Mouse (Mus musculus) CD4-positive, CD25-positive, alpha-beta regulatory T cell, adult 2 months (primary cell): Measurements from ENCODE around the gene Slc23a4.

Experiments used
- DNase-seq: peaks from one replicate; pipeline ENCODE4 v3.0.0-alpha.2; 2012; ENCODE audit warnings: low read depth, low spot score

The Slc23a4 gene

DNA sequence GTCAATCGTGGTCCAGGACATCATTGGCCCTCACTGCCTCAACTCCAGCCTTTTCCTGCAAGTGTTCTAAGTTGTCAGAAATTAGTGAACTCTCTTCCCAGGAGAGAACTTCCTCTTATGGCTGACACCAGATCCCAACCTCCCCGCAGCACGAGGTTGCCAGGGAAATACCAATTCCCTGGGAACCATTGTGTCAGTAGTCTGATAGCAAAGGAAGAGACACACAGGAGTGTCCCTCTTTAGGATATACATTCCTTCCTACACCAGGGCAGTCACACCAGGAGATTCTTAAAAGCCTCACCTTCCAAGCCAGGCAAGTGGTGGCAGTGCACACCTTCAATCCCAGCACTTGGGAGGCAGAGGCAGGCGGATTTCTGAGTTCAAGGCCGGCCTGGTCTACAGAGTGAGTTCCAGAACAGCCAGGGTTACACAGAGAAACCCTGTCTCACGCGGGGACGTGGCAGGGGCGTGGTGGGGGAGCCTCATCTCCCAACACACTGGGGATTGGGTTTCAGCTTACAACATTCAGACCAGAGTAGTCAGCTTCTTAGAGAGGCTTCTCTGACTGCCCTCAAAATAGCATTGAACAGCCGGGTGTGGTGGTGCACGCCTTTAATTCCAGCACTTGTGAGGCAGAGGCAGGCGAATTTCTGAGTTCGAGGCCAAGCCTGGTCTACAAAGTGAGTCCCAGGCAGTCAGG lies 74.7 kb downstream of the Slc23a4 start:
- DNase-seq: no peak

DNA sequence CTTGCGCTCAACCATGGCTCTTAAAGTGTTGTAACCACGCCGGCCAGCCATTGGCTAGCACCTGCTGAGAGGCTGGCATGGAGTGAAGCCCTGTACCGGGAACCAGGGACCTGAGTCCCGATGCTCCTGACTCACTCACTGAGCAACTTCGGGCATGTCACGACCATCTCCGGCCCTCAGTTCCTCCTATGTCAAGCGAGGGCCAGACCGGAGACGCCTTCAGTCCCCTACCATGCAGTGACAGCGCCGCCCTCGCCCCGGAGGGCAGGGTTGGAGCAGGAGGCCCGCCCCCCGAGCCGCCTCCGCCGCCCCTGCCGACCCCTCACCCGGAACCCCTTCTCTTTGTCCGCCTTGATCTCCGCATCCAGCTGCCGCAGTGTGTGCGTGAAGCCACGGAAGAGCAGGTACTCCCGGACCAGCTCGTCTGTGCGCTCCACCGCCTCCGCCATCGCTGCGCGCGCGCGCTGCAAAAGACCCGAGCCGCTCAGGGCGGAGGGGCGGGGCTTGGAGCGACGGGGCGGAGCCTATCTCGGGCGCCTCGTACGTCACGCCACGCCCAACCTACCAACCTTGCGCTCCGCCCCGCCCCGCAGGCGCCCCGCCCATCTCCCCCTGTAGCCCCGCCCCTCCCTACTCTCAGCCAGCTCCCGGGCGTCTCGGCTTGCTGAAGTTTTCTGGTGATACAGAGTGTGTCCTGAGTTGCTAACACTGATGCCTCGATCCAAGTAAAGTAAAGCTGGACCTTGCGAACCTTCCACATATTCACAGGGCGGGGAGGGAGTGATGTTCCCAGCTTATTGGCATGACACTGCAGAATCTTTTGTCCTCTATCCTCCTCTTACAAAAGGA lies 77.6 kb downstream of the Slc23a4 start, which contains the start of gene Wdr91:
TSS of gene Wdr91 (minus strand) at position 506 of the 849 bp plus-strand sequence.
- DNase-seq: peak; percentile 98

DNA sequence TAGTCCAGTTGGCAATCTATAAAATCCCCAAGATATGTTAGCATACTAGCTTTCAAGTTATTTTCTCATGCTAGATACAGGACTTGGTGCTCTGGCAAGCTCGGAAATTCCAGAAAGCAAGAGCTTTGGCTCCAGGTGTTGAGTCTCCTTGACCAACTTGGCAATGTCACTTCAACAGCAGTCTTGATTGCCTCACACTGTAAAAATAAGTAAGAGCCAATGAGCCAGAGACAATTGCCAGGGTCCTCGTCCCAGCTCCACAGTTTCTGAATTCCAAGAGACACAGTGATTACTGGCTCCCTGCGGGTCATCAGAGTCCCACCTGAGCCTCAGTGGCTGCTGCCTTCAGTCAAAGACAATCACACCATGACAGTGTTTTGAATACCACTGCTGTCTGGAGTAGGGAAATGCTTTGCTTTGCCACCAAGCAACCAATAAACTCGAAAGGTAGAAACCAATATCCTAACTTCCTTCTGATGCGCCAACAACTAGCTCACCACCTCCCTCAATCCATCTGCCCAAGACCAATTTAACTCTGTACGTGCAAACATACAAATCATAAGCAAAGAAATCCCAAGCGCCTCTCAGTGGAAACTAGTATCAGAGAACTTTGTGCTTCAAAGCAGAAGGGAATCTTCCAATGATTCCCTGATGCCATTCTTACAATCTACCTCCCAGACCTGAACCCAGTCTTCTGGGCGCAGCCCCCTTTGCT lies 78.4 kb downstream of the Slc23a4 start:
- no peak for DNase-seq

DNA sequence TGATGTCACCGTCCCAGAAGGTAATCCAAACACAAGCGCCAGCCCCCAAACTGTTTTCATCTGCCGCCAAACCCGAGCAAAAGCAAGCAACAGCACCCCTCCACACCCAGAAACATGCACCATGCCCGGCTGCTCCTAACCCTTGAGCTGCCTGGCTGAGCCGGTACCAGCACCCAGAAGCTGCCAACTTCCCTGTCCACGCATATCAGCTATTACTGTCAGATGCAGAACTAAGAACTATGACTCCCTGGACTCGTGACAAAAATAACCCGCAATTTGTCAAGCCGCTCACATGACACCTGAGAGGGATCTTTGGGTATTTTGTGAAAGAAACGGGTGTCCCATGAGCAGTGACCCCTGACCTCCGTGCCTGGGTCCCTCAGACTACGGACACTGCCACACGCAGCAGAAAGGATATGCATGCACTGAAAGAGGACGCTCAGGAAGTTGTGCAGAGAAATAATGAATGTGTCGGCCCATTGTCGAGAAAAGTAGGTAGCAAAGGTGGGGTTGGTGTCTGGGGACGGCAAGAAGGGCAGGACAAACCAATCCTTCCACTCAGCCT lies 80.4 kb downstream of the Slc23a4 start:
- DNase-seq: no peak

DNA sequence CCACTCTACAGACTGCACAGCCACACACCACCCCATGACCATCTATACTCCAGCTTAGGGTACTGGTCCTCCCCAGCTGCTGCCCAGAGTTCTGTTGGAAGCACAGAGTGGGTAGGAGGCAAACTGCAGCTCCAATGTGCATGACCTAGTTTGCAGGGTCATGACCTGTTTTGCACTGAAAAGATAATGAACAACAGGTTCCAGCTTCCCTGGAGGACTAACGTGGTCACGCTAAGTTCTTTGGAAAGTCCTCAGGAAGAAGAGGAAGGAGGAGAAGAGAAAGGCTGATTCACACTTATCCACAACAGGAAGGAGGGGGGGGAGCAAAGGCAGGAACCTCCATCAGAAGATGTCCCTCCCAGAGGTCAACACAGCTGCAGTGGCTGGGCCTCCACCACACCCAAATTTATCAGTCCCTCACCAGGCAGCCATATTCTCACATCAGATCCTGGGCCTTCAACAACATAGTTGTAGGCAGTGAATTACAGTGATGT lies 81.0 kb downstream of the Slc23a4 start:
- DNase-seq: no peak

DNA sequence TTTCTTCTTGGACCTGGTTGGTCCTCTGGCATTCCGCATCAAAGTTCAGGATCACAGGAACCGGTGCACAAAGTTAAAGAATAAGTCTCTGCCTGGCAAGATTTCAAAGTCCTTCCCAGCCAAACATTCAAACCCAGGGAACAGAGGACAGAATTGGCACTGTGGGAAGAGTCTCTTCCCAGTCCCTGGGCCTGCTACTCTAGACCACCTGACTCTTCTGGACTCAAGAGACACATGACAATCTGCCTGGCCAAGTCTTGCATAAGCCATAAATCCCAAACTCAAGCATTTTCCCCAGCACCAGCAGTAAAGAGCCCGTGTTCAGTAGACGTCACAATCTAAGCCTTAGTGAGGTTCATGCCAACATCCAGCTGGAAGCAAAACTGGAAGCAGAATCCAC lies 81.5 kb downstream of the Slc23a4 start:
- DNase-seq: no peak

DNA sequence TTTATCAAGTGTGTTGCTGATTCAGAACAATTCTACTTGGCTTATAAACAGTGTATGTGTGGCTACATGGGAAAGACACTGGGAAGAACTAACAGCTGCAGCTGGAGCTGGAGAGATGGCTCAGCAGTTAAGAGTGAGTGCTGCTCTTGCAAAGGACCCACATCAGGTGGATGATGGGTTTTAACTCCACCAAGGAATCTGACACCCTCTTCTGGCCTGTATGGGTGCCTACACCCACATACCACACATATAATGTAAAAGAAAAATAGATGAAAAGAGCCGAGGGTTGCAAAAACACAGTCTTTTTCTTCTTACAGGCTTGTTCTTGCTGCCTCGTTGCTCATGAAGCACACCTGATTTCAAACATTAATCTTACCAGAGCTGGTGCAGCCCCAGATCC lies 82.1 kb downstream of the Slc23a4 start:
- no peak for DNase-seq

DNA sequence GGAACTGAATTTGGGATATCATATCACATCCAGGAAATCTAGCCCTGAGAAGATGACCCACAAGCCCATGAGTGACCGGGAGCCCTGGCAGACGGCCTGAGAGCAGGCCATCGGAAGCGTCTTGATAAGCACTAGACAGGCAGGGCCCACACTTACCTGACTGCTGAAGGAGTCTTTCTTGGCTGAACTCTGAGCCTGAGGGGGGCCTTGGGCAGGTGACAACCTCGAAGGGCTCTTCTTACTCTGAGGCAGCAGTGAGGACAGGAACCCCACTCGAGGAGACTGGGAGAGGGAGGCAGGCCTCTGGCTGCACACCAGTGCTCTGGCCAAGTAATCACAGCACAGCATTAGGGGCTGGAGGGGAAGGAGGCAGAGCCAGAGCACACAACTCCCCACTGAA lies 83.8 kb downstream of the Slc23a4 start:
- DNase-seq: no peak

DNA sequence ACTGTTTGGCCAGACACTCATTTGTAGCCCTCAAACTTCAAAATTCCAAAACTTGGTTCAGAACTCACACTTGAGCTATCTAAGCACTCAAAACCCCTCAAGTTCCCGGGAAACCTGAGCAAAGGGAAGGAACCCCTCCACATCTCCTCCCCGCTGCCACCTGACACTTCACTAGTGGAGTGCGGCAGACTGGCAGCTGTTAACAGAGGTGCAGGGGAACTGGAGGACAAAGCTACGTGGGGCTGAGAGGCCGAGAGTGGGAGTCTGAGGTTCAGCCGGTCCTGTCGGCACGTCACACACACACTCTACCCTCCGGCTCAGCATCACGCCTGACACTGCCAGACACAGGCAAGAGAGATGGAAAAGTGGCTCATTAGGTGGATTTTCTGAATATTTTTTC lies 84.4 kb downstream of the Slc23a4 start:
- DNase-seq: no peak

DNA sequence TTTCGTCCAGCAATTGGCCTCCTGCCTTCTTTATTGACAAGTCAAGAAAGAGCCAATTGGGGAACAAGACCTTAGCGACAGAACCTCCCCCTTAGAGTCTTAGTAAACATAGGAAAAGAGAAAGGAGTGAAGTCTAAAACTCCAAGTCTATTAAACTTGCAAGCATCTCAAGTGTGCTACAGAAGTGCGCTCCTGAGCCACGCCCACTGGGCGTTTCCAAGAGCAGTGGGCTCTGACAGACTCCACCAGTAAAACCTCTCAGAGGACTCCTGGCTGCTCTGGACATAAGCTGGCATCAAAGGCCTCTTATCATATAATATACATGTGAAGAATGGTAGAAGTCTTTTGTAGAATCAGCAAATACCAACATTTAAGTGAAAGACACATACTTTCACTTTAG lies 84.8 kb downstream of the Slc23a4 start:
- DNase-seq: no peak

DNA sequence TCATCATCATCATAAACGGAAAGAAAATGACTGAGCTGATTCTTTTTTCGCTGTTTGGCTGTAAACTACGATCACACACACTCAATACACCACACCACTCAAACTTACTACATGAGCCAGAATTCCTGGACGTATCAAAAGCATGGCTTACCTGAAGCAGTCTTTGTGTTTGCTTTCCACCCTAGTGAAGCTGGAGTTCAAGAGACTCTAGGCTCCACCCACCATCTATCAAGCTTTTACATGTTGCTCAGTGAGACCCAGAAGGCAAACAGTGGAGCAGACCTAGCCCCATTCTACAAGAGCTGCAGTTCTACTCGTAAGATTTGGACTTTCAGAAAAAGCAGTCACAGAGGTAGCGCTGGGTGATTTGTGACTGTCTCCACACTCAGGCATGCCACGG lies 85.6 kb downstream of the Slc23a4 start:
- DNase-seq: peak; percentile 19

DNA sequence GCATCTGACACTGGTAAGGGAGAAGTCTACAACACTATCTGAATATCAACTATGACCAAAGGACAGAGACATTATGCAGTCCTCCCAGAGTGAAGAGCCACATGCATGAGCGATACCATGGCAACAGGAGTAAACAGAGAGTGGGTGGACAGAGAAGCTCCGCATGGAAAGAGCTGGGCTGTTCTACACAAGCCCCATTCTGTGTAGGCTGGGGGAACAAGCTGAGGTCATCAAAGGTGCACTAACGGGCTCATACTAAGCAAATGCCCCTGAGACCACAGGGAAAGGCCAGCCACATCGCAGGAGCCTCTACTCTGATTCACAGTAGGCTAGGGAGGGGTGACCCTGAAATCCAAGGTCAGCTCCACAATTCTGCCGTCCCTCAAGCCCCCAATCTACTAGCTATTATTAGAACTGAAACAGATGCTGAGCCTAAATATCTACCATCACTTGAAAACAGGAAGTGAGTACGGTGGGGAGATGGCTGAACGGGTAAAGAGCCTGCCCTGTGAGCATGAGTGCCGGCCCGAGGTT lies 86.2 kb downstream of the Slc23a4 start:
- peak; percentile 58 for DNase-seq

DNA sequence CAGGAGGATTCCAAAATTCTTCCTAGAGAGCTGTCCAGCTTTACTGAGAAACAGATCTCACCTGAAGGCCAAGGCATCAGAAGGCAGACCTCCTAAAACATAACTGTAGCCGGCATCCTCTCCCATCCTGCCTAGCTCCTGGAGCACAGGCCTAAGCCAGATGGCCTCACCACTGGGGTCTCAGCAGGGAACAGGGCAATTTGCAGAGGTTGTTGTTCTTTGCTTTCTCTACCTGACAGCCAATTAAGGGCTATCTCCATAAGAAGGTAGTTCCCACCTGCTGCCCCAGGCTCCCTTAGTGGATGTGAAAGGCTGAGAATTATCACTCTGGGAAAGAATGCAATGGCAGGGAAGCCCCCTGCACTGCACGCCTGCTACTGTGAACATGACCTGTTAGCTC lies 87.2 kb downstream of the Slc23a4 start:
- no peak for DNase-seq

DNA sequence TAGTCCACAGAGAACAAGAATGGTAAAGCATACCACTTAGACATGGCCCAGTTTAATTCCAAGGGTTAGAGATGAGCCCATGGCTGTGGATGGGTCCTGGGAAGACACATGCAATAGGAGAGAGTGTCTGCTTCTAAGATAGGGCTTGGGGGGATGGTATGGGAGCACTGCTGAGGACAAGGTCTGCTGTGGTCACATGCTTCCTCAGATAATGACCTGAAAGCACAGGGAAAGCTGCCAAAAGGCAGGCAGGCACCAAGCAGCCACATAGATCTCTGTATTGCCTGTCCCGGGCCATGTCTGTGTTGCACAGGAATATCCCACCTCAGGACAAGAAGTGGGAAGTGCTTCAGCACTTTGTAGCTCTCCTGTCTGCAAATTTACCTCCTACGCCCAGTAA lies 89.1 kb downstream of the Slc23a4 start:
- DNase-seq: no peak

DNA sequence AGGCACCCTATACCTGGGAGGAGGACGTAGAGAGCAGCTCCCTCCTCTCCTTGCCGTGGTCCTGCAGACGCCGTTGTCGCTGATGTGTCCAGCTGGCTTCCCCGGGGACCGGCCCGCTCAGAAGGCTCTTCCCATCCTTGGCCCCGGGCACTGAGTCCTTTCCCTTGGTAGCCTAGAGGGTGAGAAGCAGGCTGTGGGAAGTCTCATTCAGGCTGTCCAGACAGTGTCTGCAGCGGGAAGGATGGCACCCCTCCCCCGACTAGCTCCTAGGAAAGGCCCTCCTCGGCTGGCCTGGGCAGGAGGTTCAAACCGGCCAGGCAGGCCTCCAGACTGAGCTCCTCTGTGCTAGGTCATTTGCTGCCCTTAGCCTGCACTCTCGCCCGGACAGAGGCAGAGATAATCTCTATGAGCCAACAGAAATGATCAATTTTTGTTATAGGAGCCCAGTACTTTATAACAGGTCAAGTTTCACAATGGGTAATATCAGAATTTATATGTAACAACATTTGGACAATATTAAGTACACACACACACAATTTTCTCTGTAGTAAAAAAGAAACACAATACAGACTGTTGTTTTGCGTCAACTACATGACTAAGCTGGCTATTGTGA lies 91.9 kb downstream of the Slc23a4 start:
- DNase-seq: no peak

DNA sequence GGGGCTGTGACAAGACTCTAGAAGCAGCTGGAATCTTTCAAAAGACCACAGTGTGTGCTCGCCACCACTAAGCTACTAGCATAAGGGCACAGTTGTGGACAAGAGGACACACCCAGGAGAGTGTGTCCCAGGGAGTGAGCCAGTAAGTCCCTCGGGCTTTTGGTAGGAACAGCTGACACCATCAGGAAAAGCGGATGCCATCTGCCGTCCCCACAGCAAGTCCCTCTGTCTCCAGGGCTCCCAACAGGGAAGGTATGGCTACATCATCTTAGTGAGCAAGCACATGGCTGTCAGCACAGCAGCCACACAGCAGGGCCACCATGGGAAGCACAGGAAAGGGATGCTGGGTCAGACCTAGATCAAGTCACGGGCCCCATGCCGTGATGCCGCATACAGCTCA lies 92.6 kb downstream of the Slc23a4 start:
- DNase-seq: no peak
